Mouse (Mus musculus) heart, postnatal 10 days (tissue): ENCODE measurements around the gene Olfr461. TPM values are rescaled to one million over a fixed set of nuclear protein-coding genes. Genes with fewer than 3 reads are reported as not detected.
"Not testable (repeated sequence)": the region's sequence is repeated elsewhere in the genome, so short reads cannot be mapped to it uniquely, and the experiment has no call there.

Source experiments
- DNase-seq, 2 experiments: peaks; one replicate each; pipeline ENCODE4 v3.0.0; 2021
- intact Hi-C: fragments of 180-260 bp; cut with DNase I; formaldehyde crosslinking; loops from one replicate; pipeline ENCODE4 v1.15.1; 2025
- total RNA-seq, 2 experiments: library from RNA; stranded (reverse); gene quantifications; 2 replicates each; pipeline ENCODE4 v1.2.3; 2021

The Olfr461 gene
- total RNA-seq = not detected

- DNase-seq = no peak
- intact Hi-C loops = no loop called here
Observed at GRCm38 (mm10) chr6:40554950-40555349, at the start of gene Olfr461. Olfr461 (minus strand) TSS chr6:40555050.

GRCm38 (mm10) chr6:40598546-40598945, 43.7 kb upstream of the Olfr461 start:
- not testable (repeated sequence) for DNase-seq

GRCm38 (mm10) chr6:40594804-40595550, 40.1 kb upstream of the Olfr461 start:
- intact Hi-C loops = no loop called here

More at GRCm38 (mm10) chr6:40598546-40598945, 43.7 kb upstream of the Olfr461 start:
- intact Hi-C loops = not testable (repeated sequence)

GRCm38 (mm10) chr6:40588346-40588745, 33.5 kb upstream of the Olfr461 start:
- DNase-seq = no peak
- intact Hi-C loops = no loop called here

More at GRCm38 (mm10) chr6:40594804-40595550, 40.1 kb upstream of the Olfr461 start:
- no peak for DNase-seq

GRCm38 (mm10) chr6:40585645-40586044, 30.8 kb upstream of the Olfr461 start, which contains the start of gene Clec5a:
Clec5a (minus strand) TSS chr6:40585821.
- no peak for DNase-seq
- intact Hi-C loops = no loop called here

GRCm38 (mm10) chr6:40584336-40584735, 29.5 kb upstream of the Olfr461 start:
- intact Hi-C loops = no loop called here

GRCm38 (mm10) chr6:40576305-40576704, 21.5 kb upstream of the Olfr461 start:
- DNase-seq = no peak

More at GRCm38 (mm10) chr6:40584336-40584735, 29.5 kb upstream of the Olfr461 start:
- no peak for DNase-seq

GRCm38 (mm10) chr6:40573618-40574017, 18.8 kb upstream of the Olfr461 start:
- no peak for DNase-seq
- intact Hi-C loops = no loop called here

More at GRCm38 (mm10) chr6:40576305-40576704, 21.5 kb upstream of the Olfr461 start:
- intact Hi-C loops = no loop called here

GRCm38 (mm10) chr6:40569187-40569586, 14.3 kb upstream of the Olfr461 start, which contains the start of gene Olfr460:
Olfr460 (plus strand) TSS chr6:40569487.
- intact Hi-C loops = no loop called here
- DNase-seq = no peak

GRCm38 (mm10) chr6:40544690-40545089, 10.2 kb downstream of the Olfr461 start:
- intact Hi-C loops = no loop called here
- no peak for DNase-seq

GRCm38 (mm10) chr6:40519408-40519807, 35.4 kb downstream of the Olfr461 start, which contains the start of gene Prss37:
Prss37 (minus strand) TSS chr6:40519508.
- intact Hi-C loops = no loop called here
- no peak for DNase-seq

GRCm38 (mm10) chr6:40493229-40493628, 61.6 kb downstream of the Olfr461 start, which contains the start of gene Tas2r108:
Tas2r108 (plus strand) TSS chr6:40493529.
- DNase-seq = no peak
- intact Hi-C loops = no loop called here

Other genes starting within 250 kb of the Olfr461 start
- gene Agk, start 229.9 kb downstream of the Olfr461 start, total RNA-seq = 10 to 100 TPM; 21.0 to 22.5 TPM
- 1 to 10 TPM; 3.0 to 4.4 TPM for gene E330009J07Rik, start 118.9 kb downstream of the Olfr461 start, total RNA-seq
- gene Wee2, start 116.0 kb downstream of the Olfr461 start, total RNA-seq = not detected
- 10 to 100 TPM; 35.6 to 38.0 TPM for gene Ssbp1, start 83.7 kb downstream of the Olfr461 start, total RNA-seq
- gene Tas2r137, start 63.8 kb downstream of the Olfr461 start, total RNA-seq = not detected
- gene Tas2r108, start 61.5 kb downstream of the Olfr461 start, total RNA-seq = not detected
- gene Prss37, start 35.5 kb downstream of the Olfr461 start, total RNA-seq = not detected
- not detected for gene Olfr460, start 14.4 kb upstream of the Olfr461 start, total RNA-seq
- gene Clec5a, start 30.8 kb upstream of the Olfr461 start, total RNA-seq = 1 to 10 TPM in 1 of 2 experiments, under 1 TPM in 1; 0.93 to 1.1 TPM
- gene Tas2r138, start 58.3 kb upstream of the Olfr461 start, total RNA-seq = not detected
- gene Mgam, start 73.8 kb upstream of the Olfr461 start, total RNA-seq = 1 to 10 TPM; 1.2 to 1.4 TPM